16 mouse cellular contexts compared by ENCODE assay signal in genomic region chr5:115063391-115063790, GRCm38 (mm10). TPM values are rescaled to one million over a fixed set of nuclear protein-coding genes. Genes with fewer than 3 reads are reported as not detected.
"Had no signal": no experiment of that assay in that cellular context is flagged by ENCODE, and none has a peak within 500 bp of the region (broad histone marks: within the 10 kb centered on the region; RNA-seq: fewer than 3 reads in every experiment).

No protein-coding gene starts in this region.

- H3K36me3 ChIP-seq: lung, embryonic 15.5 days; midbrain, embryonic 15.5 days had no signal

- H3K9me3 ChIP-seq: limb, embryonic 10.5 days; liver, embryonic 12.5 days; lung, embryonic 15.5 days; midbrain, embryonic 10.5 days; midbrain, embryonic 15.5 days had no signal

- ATAC-seq: liver, embryonic 12.5 days; liver, postnatal 0 days; midbrain, embryonic 15.5 days had no signal

- H3K27ac ChIP-seq: left cerebral cortex, adult 2 months; limb, embryonic 10.5 days; lung, embryonic 15.5 days; midbrain, embryonic 10.5 days; midbrain, embryonic 15.5 days; stomach, postnatal 0 days had no signal

- H3K9ac ChIP-seq: liver, embryonic 12.5 days; liver, postnatal 0 days; lung, embryonic 15.5 days; midbrain, embryonic 15.5 days had no signal

- H3K4me2 ChIP-seq: liver, embryonic 12.5 days; lung, embryonic 15.5 days; midbrain, embryonic 15.5 days had no signal

- H3K4me3 ChIP-seq: left cerebral cortex, adult 2 months; limb, embryonic 10.5 days; liver, embryonic 12.5 days; lung, embryonic 15.5 days; midbrain, embryonic 10.5 days; midbrain, embryonic 15.5 days had no signal

- H3K4me1 ChIP-seq: lung, embryonic 15.5 days; midbrain, embryonic 10.5 days; midbrain, embryonic 15.5 days had no signal

- H3K27me3 ChIP-seq: liver, embryonic 12.5 days; lung, embryonic 15.5 days; midbrain, embryonic 15.5 days had no signal

- DNase-seq: kidney, adult 18-20 months; kidney, postnatal 25 days; liver, postnatal 0 days; right cerebral cortex, adult 18-20 months; right cerebral cortex, postnatal 25 days; thymus, postnatal 4 days had no signal

RNA-seq across cellular contexts. Expression of gene Gm10401, which starts 34.7 kb away (rescaled TPM):
- total RNA-seq: layer of hippocampus, postnatal 25 days; left cerebral cortex, adult 2 months; left cerebral cortex, postnatal 14 days had no signal
- polyA plus RNA-seq: small intestine, adult 2 months had no signal
